ENCODE assay signal across 1 mouse cellular context in the genomic region with DNA sequence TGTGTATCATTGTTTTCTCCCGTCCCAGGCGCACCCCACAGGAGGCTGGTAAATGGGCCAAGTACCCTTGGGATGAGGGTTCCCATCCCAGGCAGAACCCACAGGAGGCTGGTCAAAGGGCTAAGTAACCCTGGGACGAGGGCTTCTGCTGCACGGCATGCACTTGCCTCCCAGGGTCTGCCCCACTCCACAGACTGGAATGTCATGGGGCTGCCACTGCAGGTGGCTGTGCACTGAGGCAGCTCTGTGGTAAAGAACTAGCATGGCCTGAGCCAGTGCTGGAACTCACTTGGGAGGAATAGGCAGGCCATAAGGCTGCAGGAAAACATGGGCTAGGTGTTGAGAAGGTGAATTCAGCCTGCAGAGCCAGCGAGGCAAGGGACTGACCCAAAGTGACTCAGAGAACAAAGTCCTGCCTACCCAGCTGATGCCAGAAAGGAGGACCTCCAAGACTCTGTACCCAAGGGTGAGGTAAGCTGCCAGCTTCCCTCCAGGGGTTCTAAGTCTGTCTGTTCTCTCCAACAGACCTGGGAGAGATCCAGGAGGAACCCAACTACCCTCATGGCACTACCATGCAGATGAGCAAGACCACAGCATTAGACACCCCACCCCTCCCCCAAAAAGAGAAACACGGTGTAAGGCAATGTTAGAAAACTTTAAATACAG.
A peak's percentile ranks its signal among the peaks of the same experiment; 100 is the strongest.
TF ChIP-seq lines count a peak whose summit lies in the region.

No protein-coding gene starts in this region.

TF ChIP-seq in myocyte, 11 proteins besides CTCF, POLR2A, EP300 and RAD21:
- TF ChIP-seq TCF12 (IDR thresholded peaks at IDR 0.05; ENCODE audit: insufficient read depth, poor library complexity, severe bottlenecking), result no peak
- TF ChIP-seq E2F4 (IDR thresholded peaks at IDR 0.05; ENCODE audit: insufficient read depth), result no peak
- TF ChIP-seq POLR2AphosphoS2 (IDR thresholded peaks at IDR 0.05; ENCODE audit: insufficient read length, low read depth), result peak; percentile 61
